Mouse (Mus musculus) retina, adult 2 months (tissue): ENCODE data around the gene Bcar3.
A peak's percentile ranks its signal among the peaks of the same experiment; 100 is the strongest.

ENCODE experiments used
- DNase-seq: peaks from one replicate; pipeline ENCODE4 v3.0.0-alpha.2; 2012; ENCODE audit warnings: low read depth, low spot score

Gene Bcar3

DNA sequence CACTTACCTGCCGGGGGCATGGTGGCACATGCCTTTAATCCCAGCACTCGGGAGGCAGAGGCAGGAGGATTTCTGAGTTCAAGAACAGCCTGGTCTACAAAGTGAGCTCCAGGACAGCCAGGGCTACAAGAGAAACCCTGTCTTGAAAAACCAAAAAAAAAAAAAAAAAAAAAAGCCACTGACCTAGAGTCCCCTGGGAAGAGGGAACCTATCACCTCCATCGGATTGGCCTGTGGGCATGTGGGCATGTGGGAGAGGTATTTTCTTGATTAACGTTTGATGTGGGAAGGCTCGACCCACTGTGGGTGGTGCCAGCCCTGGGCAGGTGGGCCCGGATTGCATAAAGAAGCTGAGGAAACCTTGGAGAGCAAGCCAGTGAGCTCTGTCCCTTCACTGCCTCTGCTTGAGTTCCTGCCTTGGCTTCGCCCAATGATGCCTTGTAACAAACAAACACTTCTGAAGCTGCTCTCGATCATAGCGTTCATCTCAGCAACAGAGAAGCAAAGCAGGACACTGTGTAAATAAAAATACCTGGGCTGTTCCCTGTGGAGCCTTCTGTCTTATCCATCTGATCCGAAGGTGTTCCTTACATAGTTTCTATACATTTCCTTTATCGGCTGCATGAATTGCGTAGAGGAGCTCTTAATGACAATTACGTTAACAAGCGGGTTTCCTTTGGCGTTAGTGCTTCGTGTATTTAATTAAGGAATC lies 124.8 kb downstream of the Bcar3 start:
- DNase-seq = no peak

DNA sequence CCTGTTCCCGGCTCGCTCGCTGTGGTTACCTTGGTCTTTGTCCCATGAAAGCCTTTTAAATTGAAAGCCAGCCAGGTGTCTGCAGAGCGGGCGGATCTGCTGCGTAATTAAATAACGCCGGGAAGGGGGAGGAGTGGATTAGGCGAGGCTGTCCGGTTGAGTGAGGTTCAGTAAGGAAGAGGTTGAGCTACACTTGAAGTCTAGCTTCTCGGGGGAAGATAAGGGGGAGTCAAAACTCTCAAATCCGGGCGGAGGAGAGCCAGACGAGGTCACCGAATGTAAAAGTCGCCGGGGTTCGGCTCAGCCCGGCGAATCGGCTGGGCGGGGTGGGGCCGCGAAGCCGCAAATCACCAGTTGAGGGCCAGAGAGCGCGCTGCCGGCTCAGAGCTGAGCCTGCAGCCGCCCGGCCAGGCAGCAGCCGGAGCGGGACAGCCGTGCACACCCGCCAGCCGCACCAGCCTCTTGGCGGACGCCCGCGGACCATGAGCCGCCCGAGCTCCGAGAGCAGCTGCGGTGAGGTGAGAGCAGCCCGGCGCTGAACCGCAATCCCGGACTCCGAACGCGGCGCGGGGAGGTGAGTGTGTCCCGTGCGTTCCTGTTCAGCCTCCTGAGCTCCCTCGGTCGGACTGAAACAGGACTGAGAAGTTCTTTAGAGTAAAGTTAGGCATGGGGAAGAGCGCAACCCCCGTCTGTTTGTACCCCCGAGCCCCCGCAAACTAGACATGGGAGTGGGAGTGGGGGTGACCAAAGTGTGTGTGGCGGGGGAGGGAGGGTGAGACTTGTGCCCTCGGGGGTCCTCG lies 125.9 kb downstream of the Bcar3 start:
- DNase-seq = peak; percentile 68

DNA sequence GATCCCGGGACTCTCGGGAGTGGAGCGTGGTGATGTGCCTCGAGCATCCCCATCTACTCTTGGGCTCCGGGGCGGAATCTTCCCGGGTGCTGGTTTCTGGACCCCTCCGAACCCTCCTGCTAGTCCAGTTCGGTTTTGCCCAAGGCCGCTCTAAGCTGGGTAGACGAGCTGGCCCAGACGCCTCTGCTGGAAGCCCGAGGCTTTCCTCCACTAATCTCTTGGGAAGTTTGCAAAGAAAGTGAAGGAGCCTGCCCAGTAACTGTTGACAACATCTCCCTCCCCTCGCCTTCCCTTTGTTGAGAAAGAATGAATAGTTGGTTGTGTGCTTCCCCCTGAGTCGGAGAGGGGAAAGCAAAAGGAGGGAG lies 126.5 kb downstream of the Bcar3 start:
- no peak for DNase-seq

DNA sequence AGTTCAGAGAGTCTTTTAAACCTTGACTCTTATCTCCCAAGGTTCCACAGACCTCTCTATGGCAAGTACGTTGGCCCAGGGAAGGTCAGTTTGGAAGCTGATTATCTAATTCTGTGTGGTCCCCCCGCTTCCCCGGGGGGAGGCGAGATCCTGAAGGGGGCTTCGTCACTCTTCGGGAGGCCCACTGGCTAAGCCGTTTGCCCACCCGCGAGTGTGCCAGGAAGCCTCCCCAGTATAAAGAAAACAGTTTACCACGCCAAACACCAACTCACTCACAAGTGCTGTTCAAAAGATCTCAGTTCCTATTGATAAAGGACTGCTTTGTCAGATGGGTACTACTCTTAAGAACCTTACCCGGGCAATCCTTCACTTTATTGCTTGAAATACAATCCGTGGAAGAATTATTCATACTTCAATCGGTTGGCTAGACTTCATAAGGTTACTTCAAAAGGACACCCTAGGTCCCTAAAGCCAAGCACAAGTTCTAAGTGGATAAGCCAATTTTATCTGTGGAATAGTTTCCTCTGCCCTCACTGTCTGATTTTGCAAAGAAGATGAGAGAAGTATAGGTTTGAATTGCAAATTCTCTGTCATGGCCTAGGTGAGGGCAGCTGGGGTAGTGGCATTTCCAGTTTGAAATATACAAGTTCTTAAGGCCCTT lies 127.2 kb downstream of the Bcar3 start:
- DNase-seq = no peak

DNA sequence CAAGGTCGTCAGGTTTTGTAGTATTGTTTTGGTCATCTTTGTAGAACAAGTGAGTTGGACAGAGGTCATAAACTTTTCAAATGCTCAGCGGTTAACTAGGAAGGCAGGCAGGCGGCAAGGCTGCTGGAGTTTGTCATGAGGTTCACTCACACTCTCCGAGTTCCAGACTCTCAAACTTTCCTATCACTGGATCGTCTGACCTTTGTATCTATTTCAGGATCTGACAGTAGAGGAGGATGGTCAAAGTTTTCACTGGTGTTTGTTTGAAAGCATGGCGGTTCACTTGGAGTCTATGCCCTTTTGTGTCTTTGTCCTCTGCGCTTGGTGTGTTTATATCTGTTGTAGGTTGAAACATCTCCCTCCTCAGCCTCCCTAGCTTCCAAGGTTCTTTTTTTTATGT lies 127.9 kb downstream of the Bcar3 start:
- no peak for DNase-seq

DNA sequence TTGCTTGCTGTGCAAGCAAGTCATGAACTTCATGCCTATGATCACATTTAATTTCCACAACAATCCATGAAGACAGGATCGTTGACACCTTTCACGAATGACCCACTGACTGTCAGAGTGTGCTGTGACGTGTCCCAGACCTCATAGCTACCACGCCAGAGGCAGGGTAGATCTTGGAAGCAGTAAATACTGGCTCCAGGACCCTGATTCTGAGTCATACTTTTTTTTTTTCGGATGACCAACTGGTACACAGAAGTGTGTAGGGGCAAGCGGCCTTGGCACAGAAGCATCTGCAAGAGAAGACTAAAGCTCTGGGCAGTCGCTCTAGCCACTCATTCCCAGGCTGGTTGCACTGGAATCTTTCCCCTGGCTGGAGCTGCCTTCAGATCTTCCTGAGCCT lies 128.3 kb downstream of the Bcar3 start:
- no peak for DNase-seq

DNA sequence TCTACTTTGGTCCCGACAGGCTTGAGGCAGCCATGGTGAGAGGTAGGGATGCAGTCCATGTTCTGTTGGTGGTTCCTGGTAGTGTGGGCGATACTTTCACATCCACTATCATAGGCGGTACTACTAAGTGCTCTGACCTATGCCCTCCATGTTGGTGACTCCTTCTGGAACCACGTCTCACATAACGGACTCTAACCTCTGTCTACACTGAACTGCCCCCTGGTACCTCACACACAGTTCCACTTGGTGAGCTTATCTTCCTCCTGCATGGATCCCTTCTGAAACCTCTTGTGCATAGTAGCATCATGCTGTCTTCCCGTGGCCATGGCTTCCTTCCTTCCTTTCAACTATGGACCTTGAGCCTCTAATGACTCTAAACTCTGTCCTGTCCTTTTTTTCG lies 129.7 kb downstream of the Bcar3 start:
- no peak for DNase-seq

DNA sequence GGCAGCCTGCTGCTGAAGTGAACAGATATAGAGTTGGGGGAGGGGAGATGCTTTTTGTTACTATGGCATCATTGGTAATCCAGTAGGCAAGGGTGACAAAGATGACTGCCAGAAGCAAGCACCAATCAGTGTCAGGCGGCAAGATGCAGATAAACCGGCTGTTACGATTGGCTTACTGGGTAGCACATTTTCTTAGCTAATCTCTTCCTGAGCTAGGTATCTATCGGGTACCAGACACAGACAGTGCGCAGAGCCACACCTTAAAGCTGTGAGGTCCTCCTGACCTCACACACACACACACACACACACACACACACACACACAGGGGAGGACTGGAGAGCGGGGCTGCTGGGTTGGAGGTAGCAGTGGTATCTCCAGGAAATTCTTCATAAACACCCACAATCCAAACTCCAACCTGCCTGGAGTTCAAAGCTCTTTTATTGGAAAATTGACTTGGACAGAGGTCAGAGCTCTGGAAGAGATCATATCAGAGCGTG lies 134.4 kb downstream of the Bcar3 start:
- no peak for DNase-seq

DNA sequence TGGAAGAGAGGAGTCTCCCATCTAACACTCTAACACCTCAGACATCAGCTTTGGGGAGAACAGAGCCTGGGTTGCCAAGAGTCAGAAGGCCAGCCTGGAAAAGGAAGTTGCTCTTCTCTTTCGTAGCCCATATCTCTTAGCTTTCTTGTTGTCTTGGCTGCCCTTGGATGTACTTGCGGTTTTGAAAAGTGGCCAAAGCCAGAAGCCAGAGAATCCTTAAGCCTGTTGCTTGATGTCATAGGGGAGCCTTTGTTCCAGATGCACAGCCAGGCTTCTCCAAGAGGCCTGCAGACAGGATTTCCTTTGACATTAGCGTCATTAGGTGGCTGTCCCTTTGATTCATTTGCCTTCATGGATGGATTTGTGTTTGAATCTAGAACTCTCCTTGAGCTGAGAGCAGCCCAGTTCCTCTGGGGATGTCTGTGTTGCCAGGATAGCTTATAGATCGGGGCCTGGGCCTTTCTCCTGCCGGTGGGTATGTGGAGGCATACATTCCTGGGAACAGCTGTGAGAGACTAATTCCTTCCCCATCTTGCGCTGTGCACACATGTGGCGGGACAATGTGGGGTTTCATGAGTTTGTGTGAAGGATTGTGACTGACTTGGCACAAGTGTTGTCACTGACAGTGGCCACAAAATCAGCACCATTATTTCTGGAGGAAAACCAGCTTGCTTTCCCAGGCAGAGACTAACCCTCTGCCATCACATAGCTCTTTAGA lies 137.0 kb downstream of the Bcar3 start:
- DNase-seq = no peak

DNA sequence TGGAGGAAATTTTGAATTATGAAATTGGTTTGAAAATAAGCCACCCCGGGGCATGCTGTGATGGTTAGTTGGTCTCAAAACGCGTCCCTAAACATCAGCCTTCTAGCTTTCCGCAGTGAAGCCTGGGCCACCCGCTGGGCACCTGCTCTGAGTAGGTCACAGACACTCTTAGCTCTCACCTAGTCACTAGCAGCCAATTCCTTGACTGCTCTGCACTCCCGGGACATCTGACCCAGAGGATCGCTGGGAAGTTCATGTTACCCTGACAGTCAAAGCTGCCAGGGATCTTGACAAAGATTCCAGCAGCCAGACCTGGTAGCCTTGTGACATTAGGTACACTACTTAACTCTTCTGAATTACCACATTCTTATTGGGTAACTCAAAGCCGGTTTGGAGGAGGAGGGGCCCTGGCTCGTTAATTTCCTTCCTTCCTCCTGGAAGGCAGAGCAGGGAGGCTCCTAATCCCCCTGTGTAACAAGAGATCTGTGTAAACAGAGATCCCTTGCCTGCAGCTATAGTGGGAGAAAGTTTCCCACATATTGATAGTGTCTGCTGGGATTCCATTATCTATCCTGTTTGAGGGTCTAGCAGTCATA lies 139.0 kb downstream of the Bcar3 start:
- no peak for DNase-seq

DNA sequence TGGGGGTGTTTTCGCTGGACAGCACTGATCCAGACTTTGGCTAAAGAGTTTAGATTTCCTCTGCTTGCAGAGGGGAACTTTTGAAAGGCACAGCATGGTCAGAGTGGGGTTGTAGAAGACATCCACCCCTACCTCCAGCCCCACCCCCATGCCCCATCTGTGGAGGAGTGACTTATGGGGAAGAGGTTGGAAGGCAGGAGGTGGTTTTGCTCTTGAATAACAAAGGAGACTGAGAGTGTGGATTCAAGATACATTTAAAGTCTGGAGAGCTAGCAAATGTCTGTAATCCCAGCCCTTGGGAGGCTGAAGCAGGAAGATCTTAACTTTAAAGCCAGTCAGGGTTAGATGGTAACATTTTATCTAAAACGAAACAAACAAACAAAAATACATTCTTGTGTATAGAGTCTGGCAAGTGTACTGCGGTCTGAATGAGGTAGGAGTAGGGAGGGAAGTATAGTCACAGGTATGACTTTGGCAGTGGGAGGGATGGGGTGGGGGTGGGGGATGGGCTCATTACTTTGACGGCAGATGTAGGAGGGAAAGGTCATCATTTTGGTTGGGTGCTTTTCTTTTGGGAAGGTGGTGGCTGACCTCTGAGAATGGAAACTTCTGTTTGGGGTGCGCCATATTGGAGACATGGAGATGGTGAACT lies 140.2 kb downstream of the Bcar3 start:
- DNase-seq = no peak

DNA sequence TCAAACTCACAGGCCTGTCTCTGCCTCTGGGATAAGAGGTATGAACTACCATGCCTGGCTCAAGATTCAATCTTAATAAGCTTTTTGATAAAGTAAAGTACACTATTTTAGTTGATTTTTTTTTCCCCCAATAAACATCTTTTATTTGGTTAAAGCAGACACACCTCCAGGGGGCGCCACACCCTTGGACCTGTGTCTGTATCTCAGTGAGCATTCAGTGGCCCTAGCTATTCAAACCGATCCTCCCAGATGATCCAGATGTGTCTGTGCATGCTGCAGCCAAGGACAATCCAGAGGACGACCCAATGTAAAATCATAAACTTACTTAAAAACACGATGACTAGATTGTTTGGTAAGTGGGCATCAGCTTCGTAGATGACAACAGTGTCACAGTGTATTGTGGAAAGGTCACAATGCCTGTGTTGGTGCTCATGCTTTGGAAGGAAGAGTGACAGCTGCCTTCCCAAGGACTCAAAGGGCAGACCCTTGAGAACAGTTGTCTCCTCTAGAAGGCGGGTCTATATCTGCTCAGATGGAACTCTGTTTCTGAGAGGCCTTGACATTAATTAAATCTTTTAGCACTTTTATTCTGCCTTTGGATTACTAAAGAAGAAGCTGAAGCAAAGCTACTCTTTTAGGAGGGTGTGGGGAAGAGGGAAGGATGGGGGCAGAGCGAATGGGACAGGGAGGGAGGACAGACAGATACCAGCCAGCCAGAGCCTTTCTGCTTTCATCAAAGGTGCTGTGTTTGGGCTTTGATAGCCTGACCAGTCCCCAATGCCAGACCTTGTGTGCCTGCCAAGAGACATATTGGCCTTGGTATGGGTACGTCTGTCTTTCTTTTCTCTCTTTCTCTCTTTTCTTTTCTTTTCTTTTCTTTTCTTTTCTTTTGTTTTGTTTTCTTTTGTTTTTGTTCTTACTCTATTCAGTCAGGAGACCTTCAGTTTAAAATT lies 141.3 kb downstream of the Bcar3 start:
- DNase-seq = no peak

DNA sequence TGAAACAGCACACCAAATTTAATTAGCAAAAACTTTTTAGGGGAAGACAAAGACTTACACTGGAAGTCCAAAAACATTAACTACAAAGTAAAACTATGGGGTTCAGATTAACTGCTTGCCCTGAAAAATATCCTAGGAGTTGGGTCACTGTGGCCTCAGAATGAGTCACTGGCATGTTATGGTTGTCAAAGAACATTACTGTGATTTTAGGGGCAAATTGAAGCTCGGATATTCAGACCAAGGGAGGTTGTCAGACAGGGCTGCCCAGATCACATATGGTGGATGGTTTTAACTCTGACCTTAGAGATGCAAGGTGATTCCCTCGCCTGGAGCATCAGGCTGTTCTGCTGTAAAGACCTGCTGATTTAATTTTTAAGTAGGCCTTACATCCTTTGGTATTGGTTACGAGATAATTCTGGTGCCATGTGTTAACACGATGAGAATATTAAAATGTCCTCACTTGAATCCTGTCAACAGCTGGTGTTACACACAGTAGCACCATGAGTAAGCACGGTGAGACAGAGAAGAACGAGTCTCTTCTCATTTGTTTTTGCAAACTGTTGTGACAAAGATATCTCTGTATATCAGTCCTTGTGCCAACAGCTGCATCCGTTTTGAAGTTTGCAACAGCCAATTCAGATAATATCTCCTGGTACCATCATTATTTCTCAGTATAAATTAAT lies 144.3 kb downstream of the Bcar3 start:
- no peak for DNase-seq

DNA sequence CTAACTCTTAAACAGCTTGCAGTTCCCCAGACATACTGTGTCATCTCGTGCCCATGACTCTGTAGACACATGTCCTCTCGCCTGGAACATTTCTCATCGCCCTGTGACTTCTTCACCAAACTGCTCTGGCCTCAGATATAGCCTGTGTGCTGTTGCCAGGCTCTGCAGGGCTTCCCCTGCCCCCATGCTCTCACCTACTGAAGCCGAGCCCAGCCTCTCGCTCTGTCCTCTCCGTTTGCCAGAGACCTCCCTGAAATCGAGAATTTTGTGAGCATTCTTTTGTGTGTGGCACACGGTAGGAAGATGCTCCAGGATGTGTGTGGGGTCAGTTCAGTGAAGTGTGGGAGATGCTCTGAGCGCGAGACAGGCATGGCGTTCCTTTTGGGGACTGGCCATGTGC lies 151.8 kb downstream of the Bcar3 start:
- DNase-seq = no peak

DNA sequence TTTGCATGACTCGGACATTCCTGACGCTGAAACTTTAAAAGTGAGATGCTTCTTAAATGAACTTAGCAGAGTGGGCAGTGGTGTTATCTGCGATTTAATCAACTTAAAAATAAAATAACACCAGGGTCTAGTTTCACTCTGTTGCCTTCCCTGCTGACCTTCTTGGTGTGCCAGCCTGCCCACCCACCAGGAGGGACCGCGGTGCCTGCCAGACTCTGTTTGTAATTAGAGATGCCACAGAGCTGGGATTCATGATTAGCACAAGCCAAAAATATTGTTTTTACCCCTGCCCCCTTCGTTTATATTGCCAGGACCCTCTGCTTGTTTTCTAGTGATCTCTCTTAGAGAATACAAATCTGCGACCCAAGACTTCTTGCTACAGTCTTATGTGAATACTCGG lies 152.7 kb downstream of the Bcar3 start:
- no peak for DNase-seq

DNA sequence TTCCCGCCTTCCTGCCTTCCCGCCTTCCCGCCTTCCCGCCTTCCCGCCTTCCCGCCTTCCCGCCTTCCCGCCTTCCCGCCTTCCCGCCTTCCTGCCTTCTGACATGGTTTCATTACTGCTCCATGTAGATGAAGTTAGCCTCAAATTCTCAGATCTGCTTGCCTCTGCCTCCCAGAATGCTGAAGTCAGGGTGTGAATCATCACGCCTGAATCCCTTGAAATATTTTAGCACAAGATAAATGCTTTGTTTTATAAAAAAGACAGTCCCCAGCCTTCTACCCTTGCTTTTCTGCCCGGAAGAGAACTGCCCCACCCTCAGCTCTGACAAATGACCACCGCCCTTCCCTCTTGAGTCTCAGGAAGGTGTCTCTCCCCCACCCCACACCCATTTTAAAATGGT lies 154.3 kb downstream of the Bcar3 start:
- no peak for DNase-seq

DNA sequence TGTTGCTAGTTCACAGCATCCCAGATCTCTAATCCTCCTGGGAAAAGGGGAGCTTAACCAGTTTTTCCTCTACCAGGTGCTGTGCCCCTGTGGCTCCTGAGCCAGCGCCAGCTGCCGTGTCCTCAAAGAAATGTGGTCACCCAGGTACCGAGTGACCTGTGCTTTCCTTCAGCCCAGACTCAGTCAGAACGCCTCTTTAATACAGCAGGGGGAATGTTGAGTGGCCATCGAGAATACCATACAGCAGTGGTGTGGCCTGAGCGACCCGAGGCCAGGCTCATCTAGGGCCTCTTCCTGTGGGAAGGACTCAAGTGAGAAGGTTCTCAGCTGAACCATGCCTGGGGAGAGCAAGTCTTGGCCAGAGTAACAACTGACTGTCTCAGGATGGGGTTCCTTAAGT lies 156.1 kb downstream of the Bcar3 start:
- no peak for DNase-seq

DNA sequence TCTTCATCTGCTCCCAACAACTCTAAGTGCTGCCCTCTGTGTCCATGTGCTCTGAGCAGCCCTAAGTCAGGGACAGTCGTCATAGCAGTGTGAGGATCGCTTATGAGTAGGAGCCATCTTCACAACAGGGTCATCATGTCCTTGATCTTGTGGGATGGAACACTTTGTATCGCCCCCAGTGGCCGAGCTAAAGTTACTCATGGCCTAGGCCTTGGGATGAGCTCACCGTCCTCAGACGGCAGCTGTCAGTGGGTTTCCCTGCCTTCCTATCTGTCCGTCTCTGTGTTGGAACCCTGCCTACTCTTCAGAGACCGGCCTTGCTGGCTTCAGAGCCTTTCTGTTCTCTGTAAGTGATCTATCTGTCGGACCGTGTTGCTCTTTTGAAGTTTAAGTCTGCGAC lies 159.9 kb downstream of the Bcar3 start:
- no peak for DNase-seq

DNA sequence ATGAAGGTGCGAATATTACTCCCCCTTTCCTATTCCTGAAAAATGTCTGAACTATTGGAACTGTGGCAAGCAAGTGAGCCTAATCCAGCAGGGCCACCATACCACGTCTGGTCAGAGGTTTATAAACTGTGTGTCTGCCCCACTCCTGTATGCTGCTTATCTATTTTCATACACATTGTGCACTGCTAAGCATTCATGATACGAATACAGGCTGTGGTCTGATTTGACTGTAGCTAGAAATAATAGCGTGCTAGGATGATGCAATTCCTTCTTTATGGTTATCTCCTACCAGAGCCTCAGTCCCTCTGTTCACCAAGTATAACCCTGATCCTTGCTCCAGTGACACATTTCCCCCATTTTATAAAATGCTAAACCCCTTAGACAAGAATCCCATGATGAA lies 162.2 kb downstream of the Bcar3 start:
- DNase-seq = no peak
